Mouse (Mus musculus) T-helper 17 cell (primary cell): Measurements from ENCODE around the gene As3mt.

ENCODE experiments used
- in situ Hi-C, 2 experiments: fragments of 300-600 bp; cut with MboI, MseI; formaldehyde crosslinking; loops; 1 replicate in 1 of 2; 2 replicates in 1 of 2; pipeline ENCODE4 v1.15.1; 2025; ENCODE audit warnings: high pct_unique_total_duplicates in 2 of 2

As3mt gene

DNA sequence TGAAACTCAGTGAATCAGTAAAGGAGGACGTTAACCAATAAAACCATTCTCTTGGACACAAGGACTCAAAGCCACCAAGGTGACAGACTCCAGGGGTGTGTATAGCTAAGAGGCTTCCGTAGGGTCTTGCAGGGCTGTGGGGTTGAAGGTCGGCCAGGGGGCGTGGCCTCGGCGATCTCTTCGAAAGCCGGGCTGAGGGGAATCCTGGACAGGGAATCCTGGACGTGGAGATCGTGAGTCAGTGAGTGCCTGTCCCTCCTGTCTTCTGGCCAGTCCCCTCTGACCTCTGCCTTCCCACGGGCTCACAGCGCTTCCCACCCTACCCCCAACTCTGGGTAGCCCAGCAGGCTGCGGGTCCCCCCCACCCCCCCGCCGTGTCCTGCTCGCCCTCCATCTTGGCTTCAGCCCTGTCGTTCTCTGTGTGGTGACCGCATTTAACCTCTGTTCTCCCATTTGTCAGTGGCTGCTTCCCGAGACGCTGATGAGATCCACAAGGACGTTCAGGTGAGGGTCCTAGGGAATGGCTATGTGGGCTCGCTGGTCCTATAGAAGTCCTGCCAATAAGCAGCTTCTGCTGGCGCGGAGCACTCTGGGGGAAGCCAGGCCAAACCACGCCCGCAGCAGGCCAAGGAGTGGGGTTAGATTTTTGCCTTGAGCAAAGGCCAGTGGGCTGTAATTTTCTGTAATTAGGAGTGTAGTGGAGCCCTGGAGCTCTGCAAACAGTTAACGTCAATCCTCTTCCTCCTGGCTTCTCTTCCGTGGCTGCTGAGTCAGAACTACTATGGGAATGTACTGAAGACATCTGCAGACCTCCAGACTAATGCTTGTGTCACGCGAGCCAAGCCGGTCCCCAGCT lies at the start of gene As3mt:
TSS of gene As3mt (plus strand) at position 163 of the 856 bp plus-strand sequence.
- in situ Hi-C loops, result no loop called here

DNA sequence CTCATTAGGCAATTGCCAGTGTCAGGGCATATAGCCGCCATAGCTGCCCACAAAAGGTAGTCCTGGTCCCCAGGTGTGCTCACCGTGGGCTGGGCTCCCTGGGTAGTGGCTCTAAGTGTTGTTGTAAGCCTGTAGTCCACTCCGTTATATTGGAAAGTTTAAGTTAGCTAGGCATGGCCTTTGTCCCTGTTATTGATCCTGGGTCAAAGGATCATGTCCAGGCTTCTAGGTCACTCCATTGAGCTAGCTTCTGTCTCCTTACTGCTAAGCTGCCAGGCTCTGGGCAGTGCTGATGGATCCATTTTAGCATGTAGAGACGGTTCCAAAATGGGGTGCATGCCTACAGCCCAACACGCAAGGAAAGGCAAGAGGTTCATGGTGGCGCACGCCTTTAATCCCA lies 48.9 kb upstream of the As3mt start:
- in situ Hi-C loops, result loop anchor here in 1 of 2 experiments (5.0 kb wide), 1 partner anchor 754 kb away; no protein-coding TSS in a partner anchor

GRCm38 (mm10) chr19:46658851-46659250 lies 48.4 kb upstream of the As3mt start:
- in situ Hi-C loops, result loop anchor here in 1 of 2 experiments (5.0 kb wide), 1 partner anchor 753 kb away; no protein-coding TSS in a partner anchor

GRCm38 (mm10) chr19:46661511-46661910 lies 45.7 kb upstream of the As3mt start:
- in situ Hi-C loops, result no loop called here

DNA sequence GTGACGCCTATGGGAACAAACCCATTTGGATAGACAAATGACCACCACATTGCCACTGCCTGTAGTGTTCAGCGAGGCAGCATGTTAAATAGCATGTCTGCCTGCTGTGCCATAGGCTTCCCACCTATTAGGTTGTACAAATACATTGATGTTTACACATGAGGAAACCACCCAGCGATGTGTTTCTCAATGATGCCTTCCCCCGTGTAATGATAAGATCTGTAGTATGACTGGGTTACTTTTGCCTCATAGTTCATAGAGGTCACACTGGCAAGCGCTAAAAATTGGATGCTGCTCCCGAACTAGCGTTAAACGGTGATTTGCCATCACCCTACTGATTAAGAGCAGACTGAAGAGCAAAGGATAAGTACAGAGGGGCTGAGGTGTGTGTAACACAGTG lies 45.0 kb upstream of the As3mt start:
- in situ Hi-C loops, result no loop called here

- in situ Hi-C loops, result no loop called here
Observed at GRCm38 (mm10) chr19:46662784-46663183, 44.5 kb upstream of the As3mt start.

DNA sequence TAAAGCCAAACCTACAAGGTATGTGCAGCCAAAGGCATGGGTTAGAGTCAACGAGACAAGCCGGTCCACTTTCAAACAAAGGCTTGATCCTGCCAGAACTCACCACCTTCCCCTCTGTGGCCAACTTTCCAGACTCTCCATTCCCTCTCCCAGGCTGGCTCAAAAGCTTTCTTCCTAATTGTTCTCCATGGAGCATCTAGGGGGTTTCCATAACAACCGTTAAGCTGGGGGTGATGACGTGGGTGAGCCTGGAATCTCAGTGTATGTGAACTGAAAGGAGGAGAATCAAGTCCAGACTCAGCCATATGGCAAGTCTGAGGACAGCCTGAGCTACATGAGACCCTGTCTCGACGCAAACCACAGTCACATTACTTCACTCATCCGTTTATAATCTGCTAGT lies 41.8 kb upstream of the As3mt start:
- in situ Hi-C loops, result loop anchor here (5.0 kb wide), 4 partner anchors 67 to 327 kb away; no protein-coding TSS in a partner anchor

GRCm38 (mm10) chr19:46667300-46667699 lies 40.0 kb upstream of the As3mt start:
- in situ Hi-C loops, result loop anchor here (5.0 kb wide), 4 partner anchors 65 to 325 kb away; no protein-coding TSS in a partner anchor

DNA sequence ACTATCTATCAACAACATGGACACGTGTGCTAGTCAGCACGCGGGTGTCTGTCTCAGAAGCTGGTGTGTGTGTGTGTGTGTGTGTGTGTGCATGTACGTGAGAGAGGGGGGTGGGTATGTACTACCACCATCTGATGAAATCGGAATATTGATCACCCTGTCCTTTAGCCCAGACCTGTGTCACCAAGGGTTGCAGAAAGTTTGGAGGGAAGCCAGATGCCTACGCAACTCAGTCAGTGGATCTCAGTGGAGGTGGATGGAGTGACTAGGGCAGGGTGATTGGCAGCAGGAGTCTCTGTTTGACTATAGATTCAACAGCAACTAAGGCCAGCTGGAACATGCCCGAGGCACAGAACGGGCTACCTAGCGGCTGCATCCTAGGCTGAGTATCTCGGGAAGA lies 39.0 kb upstream of the As3mt start:
- in situ Hi-C loops, result loop anchor here (5.0 kb wide), 4 partner anchors 64 to 324 kb away; no protein-coding TSS in a partner anchor

DNA sequence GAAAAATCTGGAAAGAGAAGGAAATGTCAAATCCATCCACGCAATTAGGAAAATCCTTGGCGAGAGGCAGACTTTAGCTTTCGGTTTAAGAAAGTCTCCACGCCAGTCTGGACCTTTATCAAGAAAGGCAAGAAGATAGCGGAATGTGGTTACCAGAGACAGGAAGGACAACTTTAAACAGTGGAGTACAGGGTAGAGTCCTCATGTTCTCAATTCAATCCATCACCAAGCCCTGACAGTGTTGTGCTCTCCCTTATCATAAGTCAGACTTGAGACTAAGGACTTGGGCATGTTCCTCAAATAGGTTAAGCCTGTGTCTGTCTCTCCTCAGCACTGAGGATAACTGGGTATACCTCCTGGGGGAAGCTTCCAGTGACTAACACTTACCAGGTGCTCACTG lies 37.5 kb upstream of the As3mt start:
- in situ Hi-C loops, result loop anchor here (5.0 kb wide), 4 partner anchors 62 to 322 kb away; no protein-coding TSS in a partner anchor

DNA sequence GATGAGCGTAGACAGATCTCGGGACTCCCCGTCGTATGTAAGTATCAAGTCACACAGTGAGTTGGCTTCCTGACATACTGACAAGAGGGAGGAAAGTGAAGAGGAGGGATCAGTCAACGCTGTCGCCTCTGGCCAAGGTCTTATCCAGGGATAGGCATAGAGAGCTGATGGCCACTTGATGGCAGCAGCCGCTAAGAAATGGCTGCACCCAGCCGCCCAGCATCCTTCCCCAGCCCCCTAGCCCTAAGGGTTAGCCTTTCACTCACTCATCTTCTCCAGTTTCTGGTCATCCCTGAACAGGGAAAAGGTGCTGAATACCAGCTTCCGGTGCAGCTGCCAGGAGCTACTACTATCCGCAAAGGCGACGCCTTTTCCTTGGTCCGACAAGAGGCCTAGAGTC lies 36.6 kb upstream of the As3mt start:
- in situ Hi-C loops, result loop anchor here in 1 of 2 experiments (5.0 kb wide), 1 partner anchor 62 kb away; no protein-coding TSS in a partner anchor

DNA sequence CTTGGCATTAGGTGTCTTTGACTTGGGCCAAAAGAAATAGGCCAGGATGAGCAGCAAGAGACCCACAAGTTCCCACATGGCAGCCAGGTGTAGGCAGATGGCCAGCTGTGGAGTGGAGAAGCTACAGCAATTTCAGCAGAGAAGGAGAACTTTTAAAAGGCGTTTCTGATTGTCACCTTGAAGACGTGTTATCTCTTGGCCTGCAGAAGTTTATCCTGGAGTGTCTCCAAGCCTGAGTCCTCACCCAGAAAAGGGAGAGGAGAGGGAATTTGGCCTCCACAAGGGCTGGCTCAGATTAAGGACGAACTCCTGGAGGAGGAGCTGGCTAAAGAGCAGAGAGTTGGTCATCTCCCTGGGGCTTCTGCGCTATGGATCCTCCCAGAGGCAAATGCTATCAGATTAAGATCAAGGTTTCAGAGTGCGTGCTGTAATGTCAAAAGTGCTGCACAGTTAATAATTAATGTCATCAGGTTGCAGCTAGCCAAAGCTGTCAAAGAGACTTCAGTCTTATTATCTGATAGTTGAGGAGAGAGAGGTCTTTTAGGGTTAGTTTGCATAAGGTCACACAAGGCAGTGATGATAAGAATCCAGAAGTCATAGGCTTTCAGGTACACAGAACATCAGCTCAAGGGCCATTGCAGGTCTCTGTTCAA lies 34.4 kb upstream of the As3mt start, which contains the start of gene Cyp17a1:
TSS of gene Cyp17a1 (minus strand) at position 407 of the 653 bp plus-strand sequence.
- in situ Hi-C loops, result loop anchor here in 1 of 2 experiments (5.0 kb wide), 1 partner anchor 59 kb away; no protein-coding TSS in a partner anchor

GRCm38 (mm10) chr19:46675641-46676040 lies 31.6 kb upstream of the As3mt start:
- in situ Hi-C loops, result no loop called here

DNA sequence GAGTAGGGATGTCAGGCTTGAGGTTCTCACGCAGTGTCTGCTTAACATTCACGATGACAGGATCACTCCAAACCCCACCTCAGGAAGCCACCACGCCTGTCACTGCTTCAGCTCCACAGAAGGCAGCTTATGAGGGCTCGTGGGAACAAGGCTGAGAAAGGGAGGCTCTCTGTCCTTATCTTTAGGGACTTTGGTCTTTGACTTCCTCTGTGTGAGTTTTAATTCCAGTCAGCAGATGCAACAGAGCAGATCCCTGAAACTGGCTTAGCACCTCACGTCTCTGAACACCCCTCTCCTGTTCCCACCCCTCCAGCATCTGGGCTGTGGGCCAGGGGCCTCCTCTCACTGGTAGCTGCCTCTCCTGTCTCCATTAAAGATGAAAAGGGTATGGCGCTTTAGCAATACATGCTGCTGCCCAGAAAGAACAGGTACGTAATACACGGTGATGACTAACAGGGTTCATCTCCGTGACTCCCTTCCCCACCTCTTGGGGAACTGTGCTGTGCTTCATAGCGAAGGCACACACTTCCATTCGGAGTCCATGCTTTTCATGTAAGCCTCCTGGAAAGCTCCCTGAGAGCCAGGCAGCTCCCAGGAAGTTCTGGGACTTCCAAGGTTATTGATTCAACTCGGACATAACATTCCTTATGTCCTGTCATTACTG lies 27.4 kb upstream of the As3mt start:
- in situ Hi-C loops, result no loop called here

GRCm38 (mm10) chr19:46689460-46690372 lies 17.5 kb upstream of the As3mt start, which contains the start of gene Borcs7:
TSS of gene Borcs7 (plus strand) at chr19:46689906.
- in situ Hi-C loops, result no loop called here

GRCm38 (mm10) chr19:46690387-46690786 lies 16.9 kb upstream of the As3mt start:
- in situ Hi-C loops, result no loop called here

- in situ Hi-C loops, result no loop called here
Observed at GRCm38 (mm10) chr19:46691078-46691477, 16.2 kb upstream of the As3mt start.

DNA sequence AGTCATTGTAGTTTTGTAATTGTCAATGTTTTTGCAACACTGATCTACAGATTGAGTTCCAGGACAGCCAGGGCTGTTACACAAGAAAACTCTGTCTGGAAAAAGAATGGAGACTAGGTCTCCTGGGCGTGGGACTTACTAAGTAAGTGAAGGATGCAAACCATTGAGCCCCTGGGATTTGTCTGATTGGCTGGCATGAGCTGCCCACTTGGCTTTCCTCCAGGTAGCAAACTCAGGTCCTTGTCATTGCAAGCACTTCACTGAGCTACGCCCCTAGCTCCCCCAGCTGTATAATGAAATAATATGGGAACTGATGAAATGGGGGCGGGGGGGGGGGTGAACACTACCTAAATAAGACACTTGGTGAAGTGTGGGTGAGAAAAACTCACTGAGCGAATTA lies 14.1 kb upstream of the As3mt start:
- in situ Hi-C loops, result no loop called here

- in situ Hi-C loops, result no loop called here
Observed at GRCm38 (mm10) chr19:46696482-46696881, 10.8 kb upstream of the As3mt start.

GRCm38 (mm10) chr19:46696943-46697342 lies 10.3 kb upstream of the As3mt start:
- in situ Hi-C loops, result no loop called here
